Mouse (Mus musculus) brain, embryonic 18.5 days (tissue): ENCODE results near the gene Pde4b.

Source experiments
- DNase-seq: peaks from one replicate; pipeline ENCODE4 v3.0.0-alpha.2; 2012; ENCODE audit warnings: low read depth, low spot score

The Pde4b gene

DNA sequence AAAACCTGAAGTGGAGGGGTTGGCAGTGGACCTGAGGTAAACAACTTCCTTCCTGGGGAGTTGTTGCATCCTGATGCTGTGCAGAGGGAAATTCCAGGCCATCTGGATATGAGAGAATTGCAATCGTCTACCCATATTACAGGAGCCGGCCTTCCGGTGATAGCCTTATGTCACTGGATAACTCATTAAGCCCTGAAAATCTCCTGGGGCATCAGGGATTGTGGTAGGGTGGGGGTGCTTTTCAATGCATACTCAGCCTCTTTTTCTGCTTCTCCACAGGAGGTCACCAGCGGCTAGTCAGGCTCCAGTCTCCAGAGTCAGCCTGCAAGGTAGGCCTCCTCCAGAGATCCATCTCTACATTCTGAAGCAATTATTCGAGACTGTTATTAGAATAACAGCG lies 418.4 kb downstream of the Pde4b start:
- DNase-seq: no peak

DNA sequence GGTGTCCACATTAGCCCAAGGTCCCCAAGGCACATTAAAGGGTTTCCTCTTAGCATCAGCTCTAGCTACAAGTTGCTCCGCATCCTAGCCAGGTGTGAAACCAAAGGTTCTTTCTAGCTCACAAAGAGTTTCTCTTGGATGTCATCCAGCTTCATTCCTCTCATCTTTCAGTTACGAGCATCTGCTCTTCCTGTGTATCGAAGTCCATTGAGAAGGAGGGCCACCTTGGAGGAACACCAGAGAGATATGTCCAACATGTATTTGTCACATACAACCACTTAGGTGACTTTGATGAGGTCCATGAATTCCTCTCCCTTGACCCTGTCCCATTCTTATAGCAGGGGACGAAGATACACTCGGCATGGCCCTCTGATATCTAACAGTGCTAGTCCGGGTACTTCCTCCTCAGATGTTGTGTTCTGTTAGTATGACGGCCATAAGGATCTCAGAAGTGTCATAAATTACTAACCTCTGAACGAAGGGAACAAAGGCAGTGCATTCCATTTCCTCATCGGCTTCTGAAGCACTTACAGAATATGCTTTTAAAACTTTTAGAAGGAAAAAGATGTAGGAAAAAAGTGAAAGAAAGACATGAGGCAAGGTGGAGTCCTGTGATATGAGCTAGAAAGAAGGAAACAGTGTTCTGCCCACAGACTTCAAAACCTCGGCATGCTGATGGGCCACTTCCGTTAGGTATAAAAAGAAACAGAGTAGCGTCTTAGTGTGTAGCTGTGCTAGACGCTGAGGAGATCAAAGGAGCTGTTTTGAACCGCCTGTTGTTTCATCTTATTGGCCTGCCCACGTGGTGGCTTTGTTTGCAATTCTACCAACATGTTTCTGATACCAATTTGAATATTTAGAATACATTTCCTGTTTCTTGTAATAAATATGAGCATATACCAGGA lies 419.3 kb downstream of the Pde4b start:
- DNase-seq: no peak

DNA sequence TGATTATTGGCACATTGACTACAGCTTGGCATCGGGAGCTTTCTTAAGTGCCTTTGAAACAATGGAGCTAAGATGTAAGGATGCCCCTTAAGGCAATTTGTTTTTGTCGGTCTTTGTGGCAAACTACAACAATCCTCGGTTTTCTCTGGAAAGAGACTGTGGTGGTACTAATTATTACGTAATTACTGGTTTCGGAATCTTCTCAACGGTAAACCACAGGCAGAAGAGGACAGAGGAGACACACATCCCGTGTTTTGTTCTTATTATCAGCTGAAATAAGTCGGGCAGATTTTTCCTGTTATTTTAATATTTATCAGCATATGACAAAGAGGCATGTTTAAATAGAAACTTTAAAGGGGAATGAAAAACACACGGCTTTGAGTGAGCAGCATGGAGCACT lies 420.0 kb downstream of the Pde4b start:
- no peak for DNase-seq

DNA sequence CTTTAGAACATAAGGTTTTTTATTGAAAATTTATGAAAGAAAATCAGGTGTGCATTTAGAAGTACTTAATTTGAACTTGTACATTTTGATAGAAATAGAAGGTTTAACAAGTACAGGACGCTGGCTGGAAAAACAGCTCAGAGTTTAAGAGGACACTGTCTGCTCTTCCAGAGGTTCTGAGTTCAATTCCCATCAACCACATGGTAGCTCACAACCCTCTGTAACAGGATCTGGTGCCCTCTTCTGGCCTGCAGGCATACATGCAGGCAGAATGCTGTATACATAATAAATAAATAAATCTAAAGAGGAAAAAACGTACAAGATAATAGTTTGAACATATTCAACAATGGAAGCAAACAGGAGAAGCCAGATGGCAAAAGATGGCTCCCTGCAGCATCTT lies 420.4 kb downstream of the Pde4b start:
- no peak for DNase-seq

DNA sequence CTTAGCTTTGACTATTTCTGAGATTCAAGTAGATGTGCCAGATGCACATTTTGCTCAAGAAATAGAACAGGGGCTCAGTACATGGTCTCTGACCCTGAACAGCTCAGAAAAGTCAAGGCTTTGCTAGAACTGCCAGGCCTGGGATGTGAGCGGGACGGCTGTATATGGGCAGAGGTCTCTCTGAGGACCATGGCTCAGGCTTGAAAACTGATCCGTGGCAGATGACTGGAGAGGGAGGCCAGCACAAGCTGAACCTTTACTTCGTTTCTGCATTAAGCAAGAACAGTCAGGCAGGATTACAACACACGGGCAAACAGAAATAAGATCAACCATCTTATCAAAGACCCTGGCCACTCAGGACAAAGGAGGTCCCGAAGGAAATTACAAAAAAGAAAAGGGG lies 422.7 kb downstream of the Pde4b start:
- no peak for DNase-seq

DNA sequence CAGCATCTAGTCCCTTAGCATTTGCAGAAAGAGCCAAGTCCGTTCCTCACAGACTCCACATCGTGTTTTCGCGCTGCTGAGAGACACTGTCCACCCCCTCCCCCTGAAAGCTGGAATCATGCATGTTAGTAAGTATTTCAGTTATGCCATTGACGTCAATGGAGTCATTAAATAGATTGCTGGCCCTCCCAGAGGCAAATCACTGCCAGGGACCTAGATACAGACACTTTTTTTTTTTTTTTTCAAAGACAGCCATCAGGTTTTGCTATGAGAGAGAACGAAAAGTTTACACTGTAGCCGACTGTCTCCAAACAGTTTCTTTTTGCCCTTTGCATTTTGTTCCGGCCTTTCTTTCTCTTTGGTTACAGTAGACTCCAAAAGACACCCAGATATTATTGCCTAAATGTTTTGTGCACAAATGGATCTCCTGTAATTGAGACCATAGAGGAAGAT lies 423.6 kb downstream of the Pde4b start:
- DNase-seq: no peak

DNA sequence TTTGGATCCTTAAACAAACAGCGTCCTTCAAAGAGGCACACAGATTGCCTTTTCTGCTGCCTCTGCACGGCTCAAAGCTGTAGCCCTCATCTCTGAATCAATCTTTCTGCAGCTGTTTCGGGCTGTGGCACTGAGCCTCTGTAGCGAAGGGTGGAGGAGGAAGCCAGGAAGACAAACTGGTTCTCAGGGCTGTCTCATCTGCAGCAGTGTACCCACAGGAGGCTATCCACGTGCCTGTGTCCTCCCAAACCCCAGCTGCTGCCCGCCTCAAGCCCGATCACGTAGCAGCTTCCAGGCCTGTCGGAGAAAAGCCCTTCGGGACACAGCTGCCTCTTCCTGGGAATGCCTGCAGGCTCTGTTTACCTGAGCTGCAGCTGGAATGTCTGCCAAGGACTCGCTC lies 424.2 kb downstream of the Pde4b start:
- DNase-seq: no peak

DNA sequence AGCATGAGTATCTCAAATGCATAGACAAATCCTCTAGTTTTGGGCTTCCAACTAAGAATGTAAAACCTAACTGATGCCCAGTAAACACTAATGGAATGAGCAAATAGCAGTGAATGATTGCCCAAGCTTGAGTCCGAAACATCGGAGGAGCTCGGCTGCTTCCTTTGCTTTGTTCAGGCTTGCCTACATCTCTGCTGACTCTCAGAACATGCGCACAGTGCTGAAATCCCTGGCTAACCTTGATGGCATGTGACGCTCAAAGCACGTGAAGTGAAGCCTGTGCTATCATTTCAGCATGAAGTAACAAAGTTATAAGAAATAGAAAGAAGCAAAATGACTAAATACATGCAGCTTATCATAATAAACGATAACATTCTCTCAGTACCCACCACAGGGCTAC lies 425.6 kb downstream of the Pde4b start:
- no peak for DNase-seq

DNA sequence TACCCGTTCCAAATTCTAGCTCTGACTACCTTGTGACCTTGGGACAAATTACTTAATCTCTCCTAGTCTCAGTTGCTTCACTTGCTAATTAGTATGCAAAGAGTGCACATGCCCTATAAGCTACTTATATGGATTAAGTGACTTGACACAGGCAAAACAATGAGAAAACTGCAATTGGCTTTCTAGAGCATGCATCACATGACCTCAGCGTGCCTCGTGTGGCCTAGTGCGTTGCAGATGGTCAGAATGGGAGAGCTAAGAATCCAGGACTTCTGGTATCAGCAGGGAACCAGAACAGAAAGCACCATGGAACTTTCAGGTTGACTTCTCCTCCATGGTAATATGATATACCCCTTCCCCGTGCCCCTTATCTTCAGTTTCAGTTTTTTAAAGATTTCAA lies 426.2 kb downstream of the Pde4b start:
- no peak for DNase-seq

DNA sequence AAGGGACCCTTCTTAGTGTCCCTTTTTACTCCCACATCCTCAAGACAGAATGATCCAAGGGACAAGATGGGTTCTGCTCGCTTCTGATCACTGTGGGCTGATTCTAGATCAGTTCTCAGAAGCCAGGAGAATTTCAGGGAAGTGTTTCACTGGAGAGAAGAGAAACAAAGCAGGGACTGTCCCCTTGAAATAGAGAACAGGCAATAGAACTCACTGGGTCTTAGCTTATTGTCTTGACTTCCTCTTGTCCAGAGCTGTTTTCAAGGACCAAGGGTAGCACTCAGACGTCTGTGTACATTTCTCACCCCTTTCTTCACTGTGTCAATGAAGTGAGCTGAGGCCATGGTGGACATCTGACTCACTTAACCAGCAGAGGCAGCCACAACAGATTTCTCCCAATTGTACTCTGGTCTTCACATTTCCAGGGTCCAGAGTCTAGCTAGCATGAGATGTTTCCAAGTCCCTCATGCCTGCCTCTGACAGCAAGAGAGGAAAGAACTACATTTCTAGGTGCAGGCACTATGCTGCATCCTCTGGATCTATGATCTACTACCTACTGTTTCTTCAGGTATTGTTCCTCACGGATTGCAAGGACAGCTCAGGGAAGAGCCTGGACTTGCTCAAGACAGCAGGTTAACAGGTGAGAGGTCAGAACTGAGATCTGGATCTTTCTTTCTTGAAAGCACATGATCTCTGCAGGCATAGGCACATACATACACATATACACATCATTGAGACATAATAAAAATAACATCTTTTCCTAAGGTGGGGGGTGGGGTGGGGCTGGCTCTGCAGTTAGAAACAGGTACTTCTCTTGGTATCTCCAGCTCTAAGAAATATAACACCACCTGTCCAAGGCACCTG lies 427.9 kb downstream of the Pde4b start:
- DNase-seq: no peak

DNA sequence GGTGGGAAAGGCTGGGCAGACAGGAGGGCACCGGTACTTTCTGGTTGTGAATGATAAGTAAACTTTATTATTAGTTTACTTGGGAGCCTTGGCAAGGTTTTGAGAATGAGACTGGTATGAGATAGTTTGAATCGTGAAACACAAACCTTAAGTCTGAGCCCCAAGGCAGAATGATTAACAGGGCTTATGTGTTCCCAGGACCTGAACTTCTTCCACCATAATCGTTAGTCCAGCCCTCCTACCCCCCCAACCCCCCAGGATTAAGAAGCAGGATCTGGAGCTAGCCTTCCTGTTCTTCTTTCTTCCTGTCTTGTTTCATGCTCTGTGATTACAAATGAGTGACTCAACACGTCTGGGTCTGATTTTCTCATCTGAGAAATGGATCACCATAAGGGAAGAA lies 429.1 kb downstream of the Pde4b start:
- DNase-seq: no peak

DNA sequence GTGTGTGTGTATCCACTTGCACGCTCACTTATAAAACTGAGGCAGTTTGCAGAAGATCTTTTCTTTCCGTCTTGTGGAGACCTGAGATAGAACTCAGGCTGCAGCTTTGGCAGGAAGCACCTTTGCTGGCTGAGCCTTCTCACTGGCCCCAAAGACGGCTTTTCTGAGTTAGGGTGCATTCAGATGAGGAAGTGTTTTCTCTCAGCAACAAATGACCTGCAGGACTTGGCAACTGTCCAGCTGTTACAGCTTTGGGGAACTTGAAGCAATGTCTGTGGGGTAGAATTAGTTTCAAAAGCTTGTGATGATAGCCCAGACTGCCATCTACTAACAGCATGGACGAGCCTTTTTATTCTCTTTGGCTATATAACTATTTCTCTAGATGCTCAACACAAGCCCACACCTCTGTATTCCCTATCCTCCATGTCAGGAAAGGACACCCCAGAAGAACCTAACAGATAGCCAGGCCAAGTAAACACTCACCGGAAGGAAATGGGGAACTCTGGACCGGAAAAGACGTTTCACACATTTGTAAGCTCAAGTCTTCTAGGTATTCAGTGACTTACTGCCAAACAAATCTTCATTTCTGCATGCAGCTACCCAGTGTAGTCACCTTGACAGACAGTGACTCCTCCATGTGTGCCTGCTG lies 429.8 kb downstream of the Pde4b start:
- no peak for DNase-seq

DNA sequence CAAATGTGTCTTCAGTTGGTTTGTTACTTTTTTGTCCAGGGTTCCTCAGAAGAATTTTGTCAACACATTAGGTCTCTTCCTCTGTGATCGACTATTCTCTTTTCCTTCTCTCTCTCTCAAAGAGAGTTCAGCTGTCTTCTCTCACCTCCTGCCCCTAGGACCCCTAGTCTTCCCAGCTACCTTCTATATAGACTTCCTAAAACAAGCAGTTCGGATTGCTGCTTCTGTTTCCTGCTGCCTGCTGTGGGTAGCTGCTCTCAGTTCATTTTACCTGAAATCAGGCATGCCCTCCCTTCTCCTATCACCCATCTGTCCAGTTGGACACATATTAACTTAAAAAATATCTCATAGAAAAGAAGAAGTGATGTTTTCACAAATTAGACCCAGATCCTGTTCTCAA lies 430.3 kb downstream of the Pde4b start:
- DNase-seq: no peak

DNA sequence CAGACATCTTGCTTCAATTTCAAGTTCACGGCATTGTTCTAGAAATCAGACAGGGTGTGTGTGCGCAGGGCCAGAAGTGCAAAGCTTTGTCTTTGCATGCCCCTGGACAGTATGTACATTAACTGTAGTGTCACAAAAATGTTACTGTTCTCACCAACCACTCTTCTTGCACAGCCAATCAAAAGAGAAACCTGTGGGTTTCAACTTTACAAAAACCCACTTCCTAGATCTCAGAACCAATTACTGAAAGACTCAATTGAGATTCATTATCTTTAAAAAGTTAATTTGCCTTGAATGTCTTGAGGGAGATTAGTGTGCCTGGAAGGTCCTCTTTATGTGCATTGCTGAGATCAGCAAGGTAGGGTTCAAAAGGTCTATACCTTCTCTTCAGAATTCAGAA lies 431.0 kb downstream of the Pde4b start:
- no peak for DNase-seq

DNA sequence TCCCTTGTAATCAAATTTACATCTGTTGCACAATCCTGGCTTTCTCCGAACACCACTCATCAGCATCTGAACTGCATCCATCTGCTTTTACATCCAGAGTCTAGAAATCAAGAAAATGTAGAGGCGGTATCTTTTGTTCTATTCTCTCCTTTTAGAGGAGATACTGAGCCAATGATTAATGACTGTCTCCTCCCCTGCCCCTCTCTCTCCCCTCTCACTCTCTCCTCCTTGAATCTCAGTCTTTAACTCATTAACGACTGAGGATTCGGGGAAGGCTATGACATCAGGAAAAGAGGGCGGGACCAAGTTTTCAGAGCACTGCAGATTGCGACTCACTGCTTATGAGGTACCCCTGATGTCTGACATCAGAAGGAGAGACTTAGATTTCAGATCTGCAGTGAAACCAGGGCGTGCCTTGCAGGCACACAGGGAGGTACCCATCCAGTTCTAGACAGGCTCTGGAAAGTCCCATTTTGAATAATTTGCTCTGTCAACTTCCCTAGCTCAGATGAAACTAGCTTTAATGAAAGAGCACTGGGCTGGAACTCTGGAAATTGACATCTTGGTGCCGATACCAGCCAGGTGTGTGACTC lies 433.4 kb downstream of the Pde4b start:
- no peak for DNase-seq

DNA sequence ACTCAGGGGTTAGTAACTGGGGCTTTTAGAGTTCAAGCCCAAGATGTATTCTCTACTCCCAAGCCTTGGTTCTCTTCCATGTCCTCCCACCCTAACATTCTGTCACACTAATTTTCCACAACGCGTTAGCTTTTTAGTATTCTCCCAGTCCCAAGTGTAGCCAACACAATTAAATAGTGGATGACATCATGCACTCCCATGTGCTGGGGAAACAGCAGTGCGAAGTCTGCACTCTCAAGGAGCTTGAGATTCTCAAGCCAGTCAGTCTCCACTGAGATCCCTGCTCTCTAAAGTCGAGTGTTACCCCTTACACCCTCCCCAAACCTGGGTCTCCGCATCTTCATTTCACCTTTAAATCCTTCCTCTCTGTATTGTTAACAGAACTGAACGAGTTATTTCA lies 434.1 kb downstream of the Pde4b start:
- no peak for DNase-seq

DNA sequence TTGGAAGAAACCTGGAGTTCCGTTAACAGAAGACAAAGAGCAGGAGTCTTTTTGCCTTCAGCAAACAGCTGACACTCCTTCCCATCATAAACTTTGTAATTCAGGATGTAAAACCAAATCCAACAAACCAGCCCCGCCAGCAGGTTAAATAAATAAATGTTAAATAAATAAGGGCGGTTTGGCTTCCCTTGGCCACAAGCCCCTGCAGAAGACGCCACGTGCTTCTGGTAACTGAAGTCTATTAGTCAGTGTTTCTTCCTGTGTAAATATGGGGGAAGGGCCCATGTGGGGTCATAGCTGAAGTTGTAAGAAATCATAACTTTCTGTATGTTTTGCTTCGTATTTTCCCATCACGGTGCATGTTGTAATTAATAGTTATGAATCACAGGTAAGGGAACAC lies 440.0 kb downstream of the Pde4b start:
- DNase-seq: no peak

DNA sequence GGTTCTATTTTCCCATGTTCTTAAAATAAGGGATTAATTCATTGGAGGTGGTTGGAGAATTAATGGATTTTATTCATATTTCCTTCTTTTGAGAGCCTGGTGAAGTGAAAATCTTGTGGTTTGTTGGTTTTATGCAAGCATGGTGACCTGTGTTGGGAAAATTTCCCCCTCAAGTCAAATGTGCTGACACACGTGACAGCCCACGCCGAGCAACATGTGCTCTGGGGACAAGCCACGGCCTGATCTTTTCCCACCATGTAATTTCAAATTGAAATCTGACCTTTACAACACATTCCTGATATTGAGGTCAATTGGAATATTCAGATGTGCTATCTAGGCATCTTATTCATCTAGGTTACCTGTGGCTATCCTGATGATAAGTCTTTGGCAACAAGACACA lies 443.5 kb downstream of the Pde4b start:
- DNase-seq: no peak

DNA sequence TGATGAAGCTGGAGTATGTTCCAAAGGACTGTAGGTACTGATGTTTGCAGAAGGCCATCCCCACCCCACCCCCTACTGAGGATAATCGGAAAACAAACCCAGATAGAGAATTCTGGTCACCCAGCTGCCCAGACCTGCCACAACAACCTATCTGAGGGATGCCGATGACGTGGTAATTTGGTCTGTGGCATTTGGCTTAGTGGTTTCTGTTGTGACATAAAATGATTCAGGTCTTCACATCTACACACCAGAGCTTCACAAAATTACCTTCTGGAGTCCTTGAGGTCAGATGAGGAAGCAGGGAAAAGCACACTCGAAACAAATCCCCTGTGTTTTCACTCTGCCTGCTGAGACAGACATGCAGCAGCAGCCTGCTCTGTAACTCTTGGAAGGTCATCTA lies 444.4 kb downstream of the Pde4b start:
- no peak for DNase-seq

DNA sequence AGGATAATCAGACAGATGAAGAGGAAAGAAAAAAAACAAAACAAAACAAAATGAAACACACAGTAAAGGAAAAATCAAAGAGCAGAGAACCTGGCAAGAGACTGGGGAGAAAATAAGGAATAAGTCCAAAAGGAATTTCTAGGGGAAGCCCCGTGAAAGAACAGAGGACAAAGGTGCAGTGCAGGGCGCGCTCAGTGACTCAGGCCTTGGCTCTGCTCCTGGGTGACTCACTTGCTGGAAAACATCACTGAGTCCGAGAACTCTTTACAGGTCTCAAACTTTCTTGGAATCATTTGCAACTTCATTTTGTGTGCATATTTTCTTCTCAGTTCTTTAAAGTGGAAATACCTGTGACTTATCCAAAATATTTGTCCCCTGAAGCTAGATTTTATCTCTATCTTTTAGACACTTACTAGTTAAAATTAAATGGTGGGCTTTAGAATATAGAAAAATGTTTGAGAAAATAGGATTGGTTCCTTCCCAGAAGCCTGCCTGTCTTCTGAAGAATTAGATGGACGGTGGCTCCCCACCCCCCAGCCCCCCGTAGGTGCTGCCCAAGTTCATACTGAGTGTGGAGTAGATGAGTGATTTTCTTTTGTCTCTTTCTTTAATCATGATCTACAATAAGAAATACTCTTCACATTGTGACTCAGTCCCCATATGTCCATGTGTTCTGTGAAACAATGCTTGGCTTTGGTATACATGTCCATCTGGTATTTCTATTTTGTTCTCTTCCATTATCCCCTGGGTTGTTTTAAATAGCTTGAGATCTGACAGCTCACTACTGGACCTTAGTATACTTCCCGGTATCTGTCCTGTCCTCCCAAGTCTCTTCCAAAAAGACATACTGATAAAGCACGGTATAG lies 446.1 kb downstream of the Pde4b start:
- no peak for DNase-seq
